Mouse (Mus musculus): ENCODE measurements around the gene Lrrc36. TPM values are rescaled to one million over a fixed set of nuclear protein-coding genes. Genes with fewer than 3 reads are reported as not detected.

The Lrrc36 gene
- polyA plus RNA-seq, 1 experiment from 2014 or later: 0.11 TPM

- ATAC-seq (no peak), DNase-seq (no peak)
- no peaks in the 10 kb centered on the region for H3K36me3 ChIP-seq (replicated peaks; ENCODE audit: insufficient read depth, low read length)
- no peak overlapping the region for H3K9ac ChIP-seq (replicated peaks)
- 28% methylated on average over 3 of the region's 3 CpGs for WGBS (ENCODE audit: insufficient replicate concordance)
- H3K27ac ChIP-seq (ENCODE audit: low read depth): no peak overlapping the region
- no peak overlapping the region for H3K4me3 ChIP-seq (ENCODE audit: low read depth, low read length)
- no peak overlapping the region for H3K4me2 ChIP-seq (ENCODE audit: low read depth, low read length)
- H3K9me3 ChIP-seq (ENCODE audit: low read length): no peaks in the 10 kb centered on the region
- no peaks in the 10 kb centered on the region for H3K4me1 ChIP-seq (ENCODE audit: insufficient read depth)
- no peaks in the 10 kb centered on the region for H3K27me3 ChIP-seq (ENCODE audit: insufficient read depth, low read length)
- no peak for TF ChIP-seq EP300 (IDR thresholded peaks at IDR 0.05; ENCODE audit: low read depth)
- TF ChIP-seq CTCF (IDR thresholded peaks at IDR 0.05; ENCODE audit: low read depth): peak; percentile 67
These were observed 15.6 kb upstream of the Lrrc36 start for GRCm38 (mm10) chr8:105397747-105398146.

GRCm38 (mm10) chr8:105400016-105400415, 13.4 kb upstream of the Lrrc36 start:
- Histone ChIP-seq H3K9me3 (ENCODE audit: low read length) (no peaks in the 10 kb centered on the region), H3K4me3 (ENCODE audit: low read depth, low read length) (no peak overlapping the region), H3K27me3 (ENCODE audit: insufficient read depth, low read length) (no peaks in the 10 kb centered on the region), H3K4me1 (ENCODE audit: insufficient read depth) (no peaks in the 10 kb centered on the region), H3K36me3 (replicated peaks; ENCODE audit: insufficient read depth, low read length) (no peaks in the 10 kb centered on the region), H3K27ac (ENCODE audit: low read depth) (no peak overlapping the region), H3K9ac (replicated peaks) (no peak overlapping the region), H3K4me2 (ENCODE audit: low read depth, low read length) (no peak overlapping the region)
- no peak for ATAC-seq
- no peak for DNase-seq
- TF ChIP-seq EP300 (IDR thresholded peaks at IDR 0.05; ENCODE audit: low read depth) (no peak), CTCF (IDR thresholded peaks at IDR 0.05; ENCODE audit: low read depth) (no peak)
- 78% methylated on average over 5 of the region's 5 CpGs for WGBS (ENCODE audit: insufficient replicate concordance)

- Histone ChIP-seq H3K4me3 (ENCODE audit: low read depth, low read length) (no peak overlapping the region), H3K36me3 (replicated peaks; ENCODE audit: insufficient read depth, low read length) (no peaks in the 10 kb centered on the region), H3K27me3 (ENCODE audit: insufficient read depth, low read length) (no peaks in the 10 kb centered on the region), H3K4me1 (ENCODE audit: insufficient read depth) (no peaks in the 10 kb centered on the region), H3K9ac (replicated peaks) (no peak overlapping the region), H3K9me3 (ENCODE audit: low read length) (no peaks in the 10 kb centered on the region), H3K4me2 (ENCODE audit: low read depth, low read length) (no peak overlapping the region), H3K27ac (ENCODE audit: low read depth) (no peak overlapping the region)
- no peak for DNase-seq
- ATAC-seq: no peak
- WGBS (ENCODE audit: insufficient replicate concordance): 78% methylated on average over 8 of the region's 8 CpGs
- TF ChIP-seq EP300 (IDR thresholded peaks at IDR 0.05; ENCODE audit: low read depth): no peak
- TF ChIP-seq CTCF (IDR thresholded peaks at IDR 0.05; ENCODE audit: low read depth): no peak
These were observed 9.9 kb upstream of the Lrrc36 start for GRCm38 (mm10) chr8:105403467-105403866.

- no peak for TF ChIP-seq EP300 (IDR thresholded peaks at IDR 0.05; ENCODE audit: low read depth)
- TF ChIP-seq CTCF (IDR thresholded peaks at IDR 0.05; ENCODE audit: low read depth): no peak
- no peak for ATAC-seq
- Histone ChIP-seq H3K27me3 (ENCODE audit: insufficient read depth, low read length) (no peaks in the 10 kb centered on the region), H3K27ac (ENCODE audit: low read depth) (no peak overlapping the region), H3K4me2 (ENCODE audit: low read depth, low read length) (no peak overlapping the region), H3K4me1 (ENCODE audit: insufficient read depth) (no peaks in the 10 kb centered on the region), H3K9me3 (ENCODE audit: low read length) (no peaks in the 10 kb centered on the region), H3K36me3 (replicated peaks; ENCODE audit: insufficient read depth, low read length) (no peaks in the 10 kb centered on the region), H3K9ac (replicated peaks) (no peak overlapping the region), H3K4me3 (ENCODE audit: low read depth, low read length) (no peak overlapping the region)
- DNase-seq: no peak
- 74% methylated on average over 1 of the region's 1 CpGs for WGBS (ENCODE audit: insufficient replicate concordance)
These were observed 8.9 kb upstream of the Lrrc36 start for GRCm38 (mm10) chr8:105404496-105404895.

GRCm38 (mm10) chr8:105406416-105406815, 7.0 kb upstream of the Lrrc36 start:
- Histone ChIP-seq H3K4me1 (ENCODE audit: insufficient read depth) (no peaks in the 10 kb centered on the region), H3K9ac (replicated peaks) (no peak overlapping the region), H3K36me3 (replicated peaks; ENCODE audit: insufficient read depth, low read length) (no peaks in the 10 kb centered on the region), H3K4me2 (ENCODE audit: low read depth, low read length) (no peak overlapping the region), H3K9me3 (ENCODE audit: low read length) (no peaks in the 10 kb centered on the region), H3K27ac (ENCODE audit: low read depth) (no peak overlapping the region), H3K27me3 (ENCODE audit: insufficient read depth, low read length) (no peaks in the 10 kb centered on the region), H3K4me3 (ENCODE audit: low read depth, low read length) (no peak overlapping the region)
- TF ChIP-seq CTCF (IDR thresholded peaks at IDR 0.05; ENCODE audit: low read depth) (no peak), EP300 (IDR thresholded peaks at IDR 0.05; ENCODE audit: low read depth) (no peak)
- ATAC-seq: no peak
- WGBS (ENCODE audit: insufficient replicate concordance): 64% methylated on average over 10 of the region's 10 CpGs
- no peak for DNase-seq

GRCm38 (mm10) chr8:105408331-105408730, 5.0 kb upstream of the Lrrc36 start:
- no peak overlapping the region for H3K27ac ChIP-seq (ENCODE audit: low read depth)
- peaks cover under 1% of the 10 kb centered on the region for H3K4me1 ChIP-seq (ENCODE audit: insufficient read depth)
- DNase-seq (no peak), ATAC-seq (no peak)
- H3K9ac ChIP-seq (replicated peaks): no peak overlapping the region
- no peaks in the 10 kb centered on the region for H3K9me3 ChIP-seq (ENCODE audit: low read length)
- TF ChIP-seq EP300 (IDR thresholded peaks at IDR 0.05; ENCODE audit: low read depth) (no peak), CTCF (IDR thresholded peaks at IDR 0.05; ENCODE audit: low read depth) (no peak)
- H3K4me2 ChIP-seq (ENCODE audit: low read depth, low read length): no peak overlapping the region
- no peaks in the 10 kb centered on the region for H3K36me3 ChIP-seq (replicated peaks; ENCODE audit: insufficient read depth, low read length)
- WGBS (ENCODE audit: insufficient replicate concordance): 60% methylated on average over 7 of the region's 7 CpGs
- H3K4me3 ChIP-seq (ENCODE audit: low read depth, low read length): no peak overlapping the region
- H3K27me3 ChIP-seq (ENCODE audit: insufficient read depth, low read length): peaks cover 10% of the 10 kb centered on the region

- 89% methylated on average over 6 of the region's 6 CpGs for WGBS (ENCODE audit: insufficient replicate concordance)
- no peak for DNase-seq
- TF ChIP-seq EP300 (IDR thresholded peaks at IDR 0.05; ENCODE audit: low read depth): no peak
- TF ChIP-seq CTCF (IDR thresholded peaks at IDR 0.05; ENCODE audit: low read depth): no peak
- H3K9me3 ChIP-seq (ENCODE audit: low read length): no peaks in the 10 kb centered on the region
- H3K36me3 ChIP-seq (replicated peaks; ENCODE audit: insufficient read depth, low read length): no peaks in the 10 kb centered on the region
- peaks cover 7% of the 10 kb centered on the region for H3K4me1 ChIP-seq (ENCODE audit: insufficient read depth)
- ATAC-seq: no peak
- no peak overlapping the region for H3K9ac ChIP-seq (replicated peaks)
- no peak overlapping the region for H3K4me2 ChIP-seq (ENCODE audit: low read depth, low read length)
- peaks cover 20% of the 10 kb centered on the region for H3K27me3 ChIP-seq (ENCODE audit: insufficient read depth, low read length)
- no peak overlapping the region for H3K4me3 ChIP-seq (ENCODE audit: low read depth, low read length)
- no peak overlapping the region for H3K27ac ChIP-seq (ENCODE audit: low read depth)
These were observed 3.4 kb upstream of the Lrrc36 start for GRCm38 (mm10) chr8:105409947-105410346.

Measured in liver, postnatal 0 days (tissue).